Mouse (Mus musculus): ENCODE results near the gene Hace1. TPM values are rescaled to one million over a fixed set of nuclear protein-coding genes. Genes with fewer than 3 reads are reported as not detected.

Hace1 gene
- polyA plus RNA-seq (2017; shearing (Covaris generic)) = 3.8 TPM

GRCm38 (mm10) chr10:45577731-45578297, at the start of gene Hace1:
TSS of gene Hace1 (plus strand) at chr10:45577829.

Other genes with a start within 250 kb of the Hace1 start
- gene Bves, start 242.1 kb upstream of the Hace1 start, polyA plus RNA-seq (2017; shearing (Covaris generic)) = not detected
- gene Lin28b, start 91.4 kb upstream of the Hace1 start, polyA plus RNA-seq (2017; shearing (Covaris generic)) = not detected